Mouse (Mus musculus): ENCODE measurements around the gene Tango2. TPM values are rescaled to one million over a fixed set of nuclear protein-coding genes. Genes with fewer than 3 reads are reported as not detected.

Tango2 gene
- total and polyA plus RNA-seq, 2 experiments from 2014 or later, result 63.3 to 99.2 TPM

DNA sequence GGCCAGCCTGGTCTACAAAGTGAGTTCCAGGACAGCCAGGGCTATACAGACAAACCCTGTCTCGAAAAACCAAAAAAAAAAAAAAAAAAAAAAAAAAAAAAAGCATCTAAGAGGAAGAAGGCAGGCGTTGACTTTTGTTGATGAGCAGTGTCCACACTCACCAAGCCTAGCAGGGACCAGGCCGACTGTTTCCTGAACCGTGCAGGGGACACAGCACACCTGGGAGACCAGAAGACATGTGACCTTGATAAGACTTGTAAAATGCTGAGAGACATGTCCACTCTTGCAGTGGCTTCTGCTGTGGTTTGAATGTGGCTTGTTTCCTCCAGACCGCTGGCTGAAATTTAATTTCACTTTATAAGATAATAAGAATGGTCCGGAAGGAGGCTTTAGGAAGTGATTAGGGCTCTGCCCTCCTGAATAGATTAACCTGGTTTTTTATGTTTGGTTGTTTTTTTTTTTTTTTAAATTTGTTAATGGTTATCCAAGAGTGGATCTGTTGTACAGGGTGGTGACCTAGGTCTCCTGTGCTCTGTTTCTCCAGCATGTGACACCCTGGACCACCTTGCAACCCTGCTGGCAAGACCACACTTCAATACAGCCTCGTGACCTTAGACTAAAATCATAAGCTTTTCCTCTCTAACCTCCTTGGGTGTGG, 28.5 kb upstream of the Tango2 start:
- DNase-seq (ENCODE audit: low spot score), result no peak
- no peak overlapping the region for H3K27ac ChIP-seq
- H3K27me3 ChIP-seq (ENCODE audit: insufficient read depth, low read length), result no peaks in the 10 kb centered on the region
- H3K4me1 ChIP-seq (ENCODE audit: insufficient read depth, low read length), result peaks cover 21% of the 10 kb centered on the region
- H3K9ac ChIP-seq (replicated peaks; ENCODE audit: low read length), result no peak overlapping the region
- 86% methylated on average over 7 of the region's 7 CpGs for WGBS
- H3K4me3 ChIP-seq (ENCODE audit: low read length), result no peak overlapping the region
- no peak for ATAC-seq
- no peaks in the 10 kb centered on the region for H3K9me3 ChIP-seq (ENCODE audit: low read length)
- no peak for TF ChIP-seq CTCF (IDR thresholded peaks at IDR 0.05; ENCODE audit: low read depth)
- H3K4me2 ChIP-seq (ENCODE audit: low read depth, low read length), result no peak overlapping the region
- H3K36me3 ChIP-seq (ENCODE audit: insufficient read depth, low read length), result no peaks in the 10 kb centered on the region

DNA sequence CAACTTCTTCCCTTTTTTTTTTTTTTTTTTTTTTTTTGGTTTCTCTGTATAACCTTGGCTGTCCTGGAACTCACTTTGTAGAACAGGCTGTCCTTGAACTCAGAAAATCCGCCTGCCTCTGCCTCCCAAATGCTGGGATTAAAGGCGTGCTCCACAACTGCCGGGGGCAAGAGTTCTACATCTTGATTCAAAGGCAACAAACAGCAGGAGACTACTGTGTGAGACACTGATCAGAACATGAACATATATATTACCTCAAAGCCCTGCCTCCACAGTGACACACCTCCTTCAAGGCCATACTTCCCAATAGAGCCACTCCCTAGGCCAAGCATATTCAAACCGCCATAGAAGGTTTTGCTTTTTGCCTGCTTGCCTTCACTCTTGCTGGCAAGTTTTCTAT, 25.7 kb upstream of the Tango2 start:
- no peak for ATAC-seq
- H3K4me3 ChIP-seq (ENCODE audit: low read length), result no peak overlapping the region
- TF ChIP-seq CTCF (IDR thresholded peaks at IDR 0.05; ENCODE audit: low read depth), result no peak
- H3K27me3 ChIP-seq (ENCODE audit: insufficient read depth, low read length), result no peaks in the 10 kb centered on the region
- no peaks in the 10 kb centered on the region for H3K9me3 ChIP-seq (ENCODE audit: low read length)
- H3K27ac ChIP-seq, result no peak overlapping the region
- DNase-seq (ENCODE audit: low spot score), result no peak
- H3K4me1 ChIP-seq (ENCODE audit: insufficient read depth, low read length), result no peaks in the 10 kb centered on the region
- H3K9ac ChIP-seq (replicated peaks; ENCODE audit: low read length), result no peak overlapping the region
- H3K36me3 ChIP-seq (ENCODE audit: insufficient read depth, low read length), result no peaks in the 10 kb centered on the region
- H3K4me2 ChIP-seq (ENCODE audit: low read depth, low read length), result no peak overlapping the region
- 92% methylated on average over 4 of the region's 4 CpGs for WGBS

DNA sequence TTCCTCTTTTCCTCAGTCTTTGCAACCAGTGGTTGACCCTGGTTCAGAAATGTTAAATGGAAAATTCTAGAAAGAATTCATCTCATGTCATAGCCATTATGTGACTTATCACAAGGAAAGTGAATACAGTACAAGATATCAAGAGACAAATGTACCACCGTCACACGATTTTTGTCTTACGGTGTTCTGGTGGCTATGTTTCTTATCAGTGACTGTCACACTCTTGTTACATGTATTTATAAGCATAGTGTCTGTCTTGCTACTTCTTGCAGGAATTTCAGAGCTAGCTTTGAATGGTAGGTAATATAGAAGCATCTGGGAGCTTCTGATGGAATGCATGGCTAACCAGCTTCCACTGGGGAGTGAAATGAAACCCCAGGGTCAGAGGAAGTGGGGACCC, 22.3 kb upstream of the Tango2 start:
- no peak for ATAC-seq
- WGBS, result 89% methylated on average over 3 of the region's 3 CpGs

DNA sequence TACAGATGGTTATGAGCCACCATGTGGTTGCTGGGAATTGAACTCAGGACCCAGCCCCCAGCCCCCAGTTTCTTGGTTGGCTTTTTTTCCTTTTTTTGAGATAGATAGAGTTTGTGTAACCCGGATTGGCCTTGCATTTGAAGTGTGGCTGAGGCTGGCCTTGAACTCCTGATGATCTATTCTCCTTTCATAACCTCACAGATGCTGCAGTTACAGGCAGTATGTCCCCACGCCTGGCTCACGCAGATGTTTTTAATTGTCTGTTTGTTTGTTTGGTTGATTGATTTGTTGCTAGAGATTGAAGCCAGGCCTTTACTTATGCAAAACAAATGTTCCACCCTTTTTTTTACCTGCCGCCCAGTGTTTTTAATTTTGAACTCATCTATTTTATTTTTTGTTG, 18.9 kb upstream of the Tango2 start:
- ATAC-seq, result no peak
- Histone ChIP-seq H3K36me3 (ENCODE audit: insufficient read depth, low read length) (0 out of 2 replicates have a peak, but pooled peaks cover 5% of the 10 kb centered on the region), H3K4me2 (ENCODE audit: low read depth, low read length) (no peak overlapping the region), H3K9me3 (ENCODE audit: low read length) (no peaks in the 10 kb centered on the region), H3K4me1 (ENCODE audit: insufficient read depth, low read length) (no peaks in the 10 kb centered on the region), H3K27ac (no peak overlapping the region), H3K9ac (replicated peaks; ENCODE audit: low read length) (no peak overlapping the region), H3K4me3 (ENCODE audit: low read length) (no peak overlapping the region), H3K27me3 (ENCODE audit: insufficient read depth, low read length) (no peaks in the 10 kb centered on the region)
- WGBS, result 93% methylated on average over 4 of the region's 4 CpGs
- DNase-seq (ENCODE audit: low spot score), result no peak
- no peak for TF ChIP-seq CTCF (IDR thresholded peaks at IDR 0.05; ENCODE audit: low read depth)

More for the DNA sequence above, 22.3 kb upstream of the Tango2 start:
- Histone ChIP-seq H3K4me1 (ENCODE audit: insufficient read depth, low read length) (no peaks in the 10 kb centered on the region), H3K36me3 (ENCODE audit: insufficient read depth, low read length) (no peaks in the 10 kb centered on the region), H3K4me2 (ENCODE audit: low read depth, low read length) (no peak overlapping the region), H3K4me3 (ENCODE audit: low read length) (no peak overlapping the region), H3K27ac (no peak overlapping the region), H3K9ac (replicated peaks; ENCODE audit: low read length) (no peak overlapping the region), H3K9me3 (ENCODE audit: low read length) (no peaks in the 10 kb centered on the region), H3K27me3 (ENCODE audit: insufficient read depth, low read length) (no peaks in the 10 kb centered on the region)
- DNase-seq (ENCODE audit: low spot score), result no peak
- no peak for TF ChIP-seq CTCF (IDR thresholded peaks at IDR 0.05; ENCODE audit: low read depth)

DNA sequence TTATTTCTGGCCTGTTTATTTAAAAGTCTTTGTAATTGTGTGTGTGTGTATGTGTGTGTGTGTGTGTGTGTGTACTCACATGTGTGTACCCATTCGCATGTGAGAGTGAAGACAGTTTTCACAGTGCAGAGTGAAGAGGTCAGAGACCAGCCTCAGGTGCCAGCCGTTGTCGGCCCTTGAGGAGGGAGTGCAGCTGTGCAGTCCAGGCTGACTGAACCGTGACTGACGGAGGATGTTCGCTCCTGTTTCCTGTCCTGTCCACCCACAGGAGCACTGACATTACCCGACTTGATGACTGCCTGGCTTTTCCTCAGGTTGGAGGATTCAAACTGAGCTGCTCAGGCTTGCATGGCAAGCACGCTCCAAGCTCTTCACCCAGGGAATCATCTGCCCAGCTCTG, 15.0 kb upstream of the Tango2 start:
- TF ChIP-seq CTCF (IDR thresholded peaks at IDR 0.05; ENCODE audit: low read depth), result no peak
- DNase-seq (ENCODE audit: low spot score) (no peak), ATAC-seq (no peak)
- no peak overlapping the region for H3K4me3 ChIP-seq (ENCODE audit: low read length)
- no peak overlapping the region for H3K27ac ChIP-seq
- WGBS, result 81% methylated on average over 8 of the region's 8 CpGs
- H3K27me3 ChIP-seq (ENCODE audit: insufficient read depth, low read length), result no peaks in the 10 kb centered on the region
- no peak overlapping the region for H3K9ac ChIP-seq (replicated peaks; ENCODE audit: low read length)
- no peaks in the 10 kb centered on the region for H3K4me1 ChIP-seq (ENCODE audit: insufficient read depth, low read length)
- no peaks in the 10 kb centered on the region for H3K9me3 ChIP-seq (ENCODE audit: low read length)
- H3K36me3 ChIP-seq (ENCODE audit: insufficient read depth, low read length), result 0 out of 2 replicates have a peak, but pooled peaks cover 5% of the 10 kb centered on the region
- H3K4me2 ChIP-seq (ENCODE audit: low read depth, low read length), result no peak overlapping the region

DNA sequence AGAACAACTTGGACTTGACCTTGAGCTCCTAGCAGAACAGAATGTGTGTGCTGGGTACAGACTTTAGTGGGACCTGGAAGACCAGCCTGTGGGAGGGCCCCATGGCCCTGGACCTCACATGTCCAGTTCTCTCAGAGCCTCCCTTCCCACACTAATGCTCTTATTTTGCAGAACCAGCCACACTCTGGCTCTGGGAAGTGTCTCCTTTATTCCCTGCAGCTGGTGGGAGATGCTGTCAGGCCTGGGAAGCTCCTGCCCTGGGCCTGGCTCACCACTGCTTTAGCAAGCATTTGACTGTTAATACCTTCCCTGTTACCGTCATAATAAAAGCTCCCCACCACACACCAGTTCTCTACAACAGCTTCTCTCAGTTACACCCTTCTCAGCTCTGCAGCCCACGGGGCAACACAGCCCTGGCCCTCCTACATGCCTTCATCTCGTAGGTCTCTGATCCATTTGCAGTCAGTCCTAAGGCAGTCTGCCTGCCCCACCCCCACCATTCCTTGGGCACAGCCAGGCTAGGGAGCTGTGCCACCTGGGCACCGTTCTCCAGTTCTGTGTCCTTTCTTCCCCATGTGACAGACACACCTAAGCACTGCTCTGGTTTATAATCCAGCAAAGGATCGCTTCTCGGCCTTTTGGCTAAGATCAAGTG, 12.4 kb upstream of the Tango2 start:
- ATAC-seq (peak; percentile 18; the same call in 1 of the 2 replicates), DNase-seq (ENCODE audit: low spot score) (no peak)
- Histone ChIP-seq H3K9ac (replicated peaks; ENCODE audit: low read length) (no peak overlapping the region), H3K27me3 (ENCODE audit: insufficient read depth, low read length) (no peaks in the 10 kb centered on the region), H3K36me3 (ENCODE audit: insufficient read depth, low read length) (0 out of 2 replicates have a peak, but pooled peaks cover 5% of the 10 kb centered on the region), H3K4me2 (ENCODE audit: low read depth, low read length) (no peak overlapping the region), H3K4me1 (ENCODE audit: insufficient read depth, low read length) (no peaks in the 10 kb centered on the region), H3K27ac (no peak overlapping the region), H3K9me3 (ENCODE audit: low read length) (no peaks in the 10 kb centered on the region), H3K4me3 (ENCODE audit: low read length) (no peak overlapping the region)
- no peak for TF ChIP-seq CTCF (IDR thresholded peaks at IDR 0.05; ENCODE audit: low read depth)
- WGBS, result 69% methylated on average over 6 of the region's 6 CpGs

DNA sequence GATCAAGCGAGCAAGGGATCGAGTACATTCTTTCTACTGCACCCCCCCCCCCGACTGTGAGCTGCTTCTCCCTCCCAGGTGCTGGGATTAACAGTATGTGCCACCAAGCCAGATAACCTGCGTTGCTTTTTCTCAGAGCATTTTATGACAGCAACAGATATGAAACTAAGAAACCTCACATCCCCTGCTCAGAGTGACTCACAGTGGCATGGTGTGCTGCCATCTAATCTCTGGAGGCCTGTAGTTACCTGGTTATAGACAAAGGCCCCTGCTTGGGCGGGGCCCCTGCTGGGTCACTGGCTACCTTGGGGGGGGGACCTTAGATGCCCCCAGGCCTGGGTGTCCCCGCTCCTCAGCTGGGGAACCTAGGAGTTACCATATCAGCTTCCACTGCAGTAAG, 10.1 kb upstream of the Tango2 start:
- H3K9ac ChIP-seq (replicated peaks; ENCODE audit: low read length), result no peak overlapping the region
- 85% methylated on average over 6 of the region's 6 CpGs for WGBS
- H3K4me3 ChIP-seq (ENCODE audit: low read length), result no peak overlapping the region
- no peaks in the 10 kb centered on the region for H3K4me1 ChIP-seq (ENCODE audit: insufficient read depth, low read length)
- ATAC-seq (no peak), DNase-seq (ENCODE audit: low spot score) (no peak)
- H3K4me2 ChIP-seq (ENCODE audit: low read depth, low read length), result no peak overlapping the region
- no peaks in the 10 kb centered on the region for H3K9me3 ChIP-seq (ENCODE audit: low read length)
- 0 out of 2 replicates have a peak, but pooled peaks cover 2% of the 10 kb centered on the region for H3K36me3 ChIP-seq (ENCODE audit: insufficient read depth, low read length)
- H3K27ac ChIP-seq, result no peak overlapping the region
- H3K27me3 ChIP-seq (ENCODE audit: insufficient read depth, low read length), result no peaks in the 10 kb centered on the region
- no peak for TF ChIP-seq CTCF (IDR thresholded peaks at IDR 0.05; ENCODE audit: low read depth)
